Mouse (Mus musculus) kidney, postnatal 10 days (tissue): Measurements from ENCODE around the gene Wrap73.
A peak's percentile ranks its signal among the peaks of the same experiment; 100 is the strongest.

Experiments
- DNase-seq: peaks from one replicate; pipeline ENCODE4 v3.0.0; 2021; ENCODE audit warnings: mixed read lengths

The Wrap73 gene

GRCm38 (mm10) chr4:154186002-154186537 is 43.9 kb downstream of the Wrap73 start:
- no peak for DNase-seq

DNA sequence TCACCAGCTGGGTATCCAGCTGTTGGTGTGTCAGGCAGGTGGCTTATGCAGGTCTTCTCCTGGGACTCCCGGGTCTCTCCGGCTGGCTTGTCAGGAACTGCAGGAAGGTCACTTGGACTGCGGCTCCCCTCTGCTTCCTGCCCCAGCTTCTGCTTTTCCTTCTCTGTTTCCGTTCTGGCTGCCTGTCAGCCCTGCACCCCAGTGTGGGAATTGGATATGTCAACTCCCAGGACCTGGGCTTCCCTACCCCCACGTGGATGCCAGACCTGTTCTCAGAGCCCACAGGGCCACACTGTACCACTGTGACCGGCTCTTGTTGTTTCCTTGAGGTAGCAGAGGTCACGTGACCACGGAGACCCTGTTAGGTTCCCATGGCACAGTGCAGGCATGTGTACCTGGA is 46.8 kb downstream of the Wrap73 start:
- DNase-seq: peak; percentile 44

DNA sequence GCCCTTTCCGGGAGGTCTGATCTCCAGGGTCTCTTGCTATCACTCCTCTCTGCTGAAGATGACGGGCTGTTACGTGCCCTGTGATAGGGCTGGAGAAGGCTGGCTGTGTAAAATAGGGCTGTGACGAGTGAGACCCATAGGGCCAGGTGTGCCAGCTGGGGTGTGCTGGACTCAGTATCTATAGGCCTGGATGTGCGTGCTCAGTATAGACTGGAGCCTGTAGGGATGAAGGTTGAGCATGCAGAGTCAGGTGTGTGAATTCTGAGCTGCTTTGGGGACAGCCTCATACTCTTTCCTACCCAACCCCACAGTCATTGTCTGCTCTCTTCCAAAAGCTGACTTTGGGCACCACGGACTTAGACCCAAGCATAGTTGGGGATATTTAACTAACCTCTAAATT is 55.8 kb downstream of the Wrap73 start:
- no peak for DNase-seq

DNA sequence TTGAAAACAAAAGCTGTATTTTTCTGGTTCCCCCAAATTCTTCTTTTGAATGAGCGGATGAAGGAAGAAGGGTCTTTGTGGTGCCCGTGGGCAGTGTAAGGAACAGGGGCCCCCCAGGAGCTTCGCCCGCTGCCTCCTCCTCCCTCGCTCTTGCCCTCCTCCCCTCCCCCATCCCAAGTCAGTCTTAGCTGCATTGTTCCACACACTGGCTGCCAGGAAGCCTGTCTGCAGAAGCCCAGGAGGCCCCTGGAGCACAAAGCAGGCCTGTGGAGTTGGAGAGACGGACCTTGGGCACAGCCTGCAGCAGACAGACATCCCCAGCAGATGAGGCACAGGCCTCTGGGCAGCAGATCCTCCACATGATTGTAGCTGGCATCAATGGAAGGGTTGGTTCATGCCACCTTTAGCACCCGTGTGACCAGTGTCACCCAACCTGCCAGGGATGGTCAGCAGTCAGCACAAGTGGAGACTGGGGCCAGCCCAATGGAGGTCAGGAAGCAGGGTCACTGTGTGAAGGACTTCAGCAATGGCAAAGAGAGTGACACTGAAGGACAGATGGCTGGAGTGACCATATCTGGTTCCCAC is 56.3 kb downstream of the Wrap73 start:
- DNase-seq: no peak

DNA sequence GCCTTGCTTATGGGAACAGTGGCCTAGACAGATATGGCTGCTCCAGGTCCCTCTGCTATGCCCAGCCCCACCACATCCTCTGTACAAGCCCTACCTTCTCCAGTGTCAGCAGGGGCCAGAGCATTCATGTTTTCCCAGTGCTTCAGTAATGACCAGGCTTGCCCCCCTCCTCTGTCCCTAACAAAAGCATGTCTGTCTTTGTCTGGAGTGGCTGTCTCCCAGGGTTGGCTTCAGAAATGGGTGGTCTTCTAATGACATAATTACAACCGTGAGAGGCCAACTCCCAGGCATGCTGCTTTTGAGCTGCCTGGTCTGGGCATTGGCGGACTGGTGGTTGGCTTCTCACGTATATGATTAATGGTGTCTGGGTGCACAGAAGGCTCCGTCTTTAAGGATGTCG is 59.3 kb downstream of the Wrap73 start:
- DNase-seq: no peak

GRCm38 (mm10) chr4:154204532-154204931 is 62.4 kb downstream of the Wrap73 start:
- DNase-seq: no peak

DNA sequence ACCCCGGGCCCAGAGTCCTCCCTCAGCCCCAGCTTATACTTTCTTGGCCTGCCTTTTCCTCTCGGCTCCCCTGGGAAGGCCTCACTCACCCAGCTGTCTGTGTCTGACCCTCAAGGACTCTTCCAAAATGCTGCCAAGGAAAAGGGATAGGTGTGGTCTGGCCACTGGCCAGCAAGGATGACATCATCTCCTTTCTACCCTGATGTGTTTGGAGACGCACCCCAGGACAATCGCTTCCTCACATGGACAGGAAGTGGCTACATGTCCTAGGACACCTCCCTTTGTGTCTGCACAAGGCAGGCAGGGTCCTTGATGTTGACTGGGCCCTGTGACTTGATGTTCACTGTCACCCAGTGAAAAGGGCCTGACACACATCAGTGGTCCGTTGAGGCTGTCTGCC is 63.2 kb downstream of the Wrap73 start:
- DNase-seq: peak; percentile 72

- DNase-seq: peak; percentile 81
Observed at GRCm38 (mm10) chr4:154207261-154207660, 65.1 kb downstream of the Wrap73 start.

GRCm38 (mm10) chr4:154209054-154209453 is 66.9 kb downstream of the Wrap73 start:
- DNase-seq: no peak

DNA sequence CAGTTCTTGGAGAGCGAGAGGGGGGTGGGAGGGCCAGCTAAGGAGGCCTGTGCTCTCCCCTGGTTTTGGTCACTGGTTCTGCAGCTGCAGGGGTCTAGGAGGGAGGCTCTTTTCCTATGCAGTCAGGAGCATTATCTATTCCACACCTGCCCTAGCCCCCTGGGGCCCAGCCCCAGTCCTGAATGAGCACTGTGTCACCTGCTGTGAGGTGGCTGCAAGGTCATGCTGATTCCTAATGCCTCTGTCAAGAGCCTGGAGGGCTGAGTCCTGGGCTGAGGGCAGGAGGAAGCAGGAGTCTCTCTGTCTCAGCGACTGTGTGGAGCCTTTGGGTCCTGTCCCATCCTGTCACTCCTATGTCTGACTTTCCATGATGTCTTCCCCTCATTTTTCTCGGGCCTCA is 67.7 kb downstream of the Wrap73 start:
- DNase-seq: no peak

- no peak for DNase-seq
Observed at GRCm38 (mm10) chr4:154211459-154211858, 69.3 kb downstream of the Wrap73 start.

DNA sequence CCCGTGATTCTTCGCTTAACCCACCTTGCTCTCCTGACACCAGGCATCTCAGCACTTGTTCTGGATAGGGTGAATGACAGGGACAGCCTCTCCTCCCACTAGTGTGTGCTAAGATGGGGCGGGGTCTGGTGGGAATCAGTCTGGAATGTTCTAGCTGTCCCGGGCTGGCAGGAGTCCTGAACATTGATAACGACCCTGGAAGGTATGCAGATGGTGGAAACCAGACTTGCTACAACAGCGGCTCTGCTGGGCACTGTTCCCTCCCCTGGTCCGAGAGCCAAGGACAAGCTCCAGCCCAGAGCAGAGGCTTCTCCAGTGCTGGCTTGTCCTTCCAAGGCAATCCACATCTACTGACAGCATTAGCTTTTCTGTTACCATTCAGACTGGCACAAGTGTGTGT is 71.4 kb downstream of the Wrap73 start:
- no peak for DNase-seq

DNA sequence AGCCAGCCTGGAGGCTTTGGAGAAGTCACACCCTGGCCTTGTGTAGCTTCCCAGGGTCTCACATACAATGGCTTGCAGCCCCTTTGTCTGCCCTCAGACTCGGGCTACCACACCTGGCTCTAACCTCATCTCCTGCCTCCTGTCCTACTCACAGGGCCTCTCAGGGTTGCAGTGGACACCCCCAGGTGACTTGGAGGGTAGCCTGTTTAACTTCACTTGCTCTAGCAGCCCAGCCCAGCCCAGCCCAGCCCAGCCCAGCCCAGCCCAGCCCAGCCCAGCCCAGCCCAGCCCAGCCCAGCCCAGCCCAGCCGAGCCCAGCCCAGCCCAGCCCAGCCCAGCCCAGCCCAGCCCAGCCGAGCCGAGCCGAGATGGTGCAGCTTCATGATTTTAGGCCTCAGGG is 71.9 kb downstream of the Wrap73 start:
- DNase-seq: no peak
